Mouse (Mus musculus) lung, adult 2 months (tissue): ENCODE results near the gene Ffar2.

Experiments
- CTCF ChIP-seq: fragments of 200-500 bp; IDR thresholded peaks from 2 replicates; pipeline ENCODE4 v1.5.1; 2011; ENCODE audit warnings: mild to moderate bottlenecking, low read length, control low read depth; ENCODE audit not compliant: insufficient read depth
- POLR2A ChIP-seq: fragments of 200-500 bp; IDR thresholded peaks from 2 replicates; pipeline ENCODE4 v1.6.1; 2011; ENCODE audit warnings: low read depth, mild to moderate bottlenecking, control low read depth, low read length, borderline replicate concordance; ENCODE audit errors: extremely low read depth

DNA sequence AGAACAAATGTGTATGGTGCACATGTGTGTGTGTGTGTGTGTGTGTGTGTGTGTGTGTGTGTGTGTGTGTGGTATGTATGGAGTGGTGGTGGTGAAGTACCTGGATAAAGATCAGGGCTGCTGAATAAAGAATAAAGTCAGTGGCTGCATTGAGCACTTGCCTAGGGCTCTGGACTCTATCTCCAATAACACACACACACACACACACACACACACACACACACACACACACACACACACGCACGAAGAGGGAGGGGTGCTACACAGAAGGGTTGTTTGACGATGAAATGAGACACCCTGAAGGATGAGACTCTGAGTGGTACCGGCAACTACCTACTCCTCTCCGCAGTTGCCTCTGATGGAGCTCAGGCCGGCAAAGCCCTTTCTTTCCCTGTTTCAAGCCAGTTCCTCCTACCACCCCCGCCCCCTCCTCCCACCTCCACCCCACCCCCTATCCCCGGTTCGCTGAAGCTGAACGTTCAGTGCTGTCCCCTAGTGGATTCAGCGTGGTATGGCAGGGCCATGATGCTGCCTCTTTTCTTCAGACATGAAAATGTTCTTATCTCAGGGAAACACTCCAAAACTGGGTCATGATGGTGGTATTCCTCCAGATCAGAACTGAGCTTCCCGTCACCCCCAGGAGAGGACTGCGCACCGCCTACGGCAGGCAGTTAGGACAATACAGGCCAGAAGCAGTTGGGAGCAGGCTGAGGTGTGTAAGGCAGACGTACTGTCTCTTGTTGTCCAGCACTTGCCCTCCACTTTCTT is 36.2 kb upstream of the Ffar2 start:
- TF ChIP-seq CTCF (peak; percentile 83), POLR2A (no peak)
